Mouse (Mus musculus): ENCODE measurements at regions not wholly inside any gene's neighbourhood (a gene's known extent, or its start where the extent isn't known, plus 50 kb on each side); places are given as distances from the start of the nearest gene placed in this dataset.

DNA sequence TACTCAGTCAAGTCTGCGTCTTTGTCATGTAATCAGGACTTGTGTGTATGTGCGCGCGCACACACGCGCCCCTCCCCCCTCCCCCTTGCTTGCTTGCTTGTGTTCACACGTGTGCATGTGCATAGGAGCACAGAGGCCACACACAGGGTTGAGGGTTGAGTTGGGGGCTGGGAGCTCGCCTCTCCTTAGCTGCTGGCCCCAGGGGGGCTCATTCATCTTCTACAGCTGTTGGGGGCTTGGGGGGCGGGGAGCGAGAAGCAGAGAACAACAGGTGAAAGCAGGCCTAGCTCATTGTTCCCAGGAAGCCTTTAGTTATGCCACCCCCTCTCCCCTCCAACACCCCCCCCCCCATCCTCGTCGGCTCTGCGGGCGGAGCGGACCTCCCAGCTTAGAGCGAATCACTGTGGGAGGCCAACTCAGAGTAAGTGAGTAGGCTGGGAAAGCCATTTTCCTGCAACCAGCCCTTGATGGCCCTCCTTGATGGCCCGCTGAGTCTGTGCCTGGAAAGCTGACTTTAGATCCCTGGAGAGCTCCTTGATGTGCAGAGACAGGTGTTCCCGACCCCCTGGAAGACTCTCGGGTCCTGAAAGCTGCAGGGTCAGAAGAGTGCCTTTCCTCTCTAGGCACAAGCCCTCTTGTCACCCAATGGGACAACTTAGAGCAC, 78.8 kb downstream of the Asb13 start:
- peaks cover 7% of the 10 kb centered on the region; the same call in 1 of the 2 replicates for H3K4me1 ChIP-seq (ENCODE audit: control insufficient read depth, insufficient read depth, low read length)
- H3K4me3 ChIP-seq (ENCODE audit: low read length): no peak overlapping the region
- peak; percentile 63 for ATAC-seq (ENCODE audit: low FRiP score, low TSS enrichment)
- peak overlapping the region; percentile 17; the same call in 1 of the 2 replicates for H3K4me2 ChIP-seq (replicated peaks; ENCODE audit: low read depth, low read length)
- H3K27ac ChIP-seq (ENCODE audit: low read depth, low read length): no peak overlapping the region
- WGBS: 15% methylated on average over 14 of the region's 19 CpGs
- no peaks in the 10 kb centered on the region for H3K36me3 ChIP-seq (ENCODE audit: control insufficient read depth, insufficient read depth, low read length)
- no peaks in the 10 kb centered on the region for H3K27me3 ChIP-seq (ENCODE audit: control insufficient read depth, insufficient read depth, low read length)
- H3K9me3 ChIP-seq (ENCODE audit: control insufficient read depth, low read length): no peaks in the 10 kb centered on the region
- no peak overlapping the region for H3K9ac ChIP-seq (ENCODE audit: low read depth, low read length)

DNA sequence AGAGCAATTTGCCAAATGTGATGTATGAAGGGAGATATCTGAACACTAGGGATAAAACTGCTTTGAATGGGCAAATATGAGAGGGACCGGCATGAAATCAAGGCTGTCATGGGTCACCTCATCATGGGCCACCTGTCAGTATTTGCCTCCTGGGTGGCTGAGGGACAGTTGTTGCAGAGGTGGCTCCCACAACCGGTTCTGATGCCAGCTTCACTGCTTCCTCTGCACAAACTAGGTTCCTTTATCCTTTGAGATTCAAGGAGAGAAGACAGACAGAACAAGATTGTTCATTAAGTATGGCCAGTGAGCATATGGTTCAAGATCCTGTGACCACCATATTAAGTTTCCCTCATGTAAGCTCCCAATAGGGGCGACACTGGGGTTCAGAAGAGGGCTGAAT, 78.3 kb downstream of the Asb13 start:
- H3K27me3 ChIP-seq (ENCODE audit: control insufficient read depth, insufficient read depth, low read length): no peaks in the 10 kb centered on the region
- ATAC-seq (ENCODE audit: low FRiP score, low TSS enrichment): 0 out of 2 replicates have a peak, but pooled peaks have one; percentile 11
- 25% methylated on average over 3 of the region's 3 CpGs for WGBS
- H3K4me2 ChIP-seq (replicated peaks; ENCODE audit: low read depth, low read length): no peak overlapping the region; the same call in 1 of the 2 replicates
- no peak overlapping the region for H3K4me3 ChIP-seq (ENCODE audit: low read length)
- H3K27ac ChIP-seq (ENCODE audit: low read depth, low read length): no peak overlapping the region
- no peaks in the 10 kb centered on the region for H3K9me3 ChIP-seq (ENCODE audit: control insufficient read depth, low read length)
- H3K36me3 ChIP-seq (ENCODE audit: control insufficient read depth, insufficient read depth, low read length): no peaks in the 10 kb centered on the region
- H3K4me1 ChIP-seq (ENCODE audit: control insufficient read depth, insufficient read depth, low read length): peaks cover 7% of the 10 kb centered on the region; the same call in 1 of the 2 replicates
- no peak overlapping the region for H3K9ac ChIP-seq (ENCODE audit: low read depth, low read length)

DNA sequence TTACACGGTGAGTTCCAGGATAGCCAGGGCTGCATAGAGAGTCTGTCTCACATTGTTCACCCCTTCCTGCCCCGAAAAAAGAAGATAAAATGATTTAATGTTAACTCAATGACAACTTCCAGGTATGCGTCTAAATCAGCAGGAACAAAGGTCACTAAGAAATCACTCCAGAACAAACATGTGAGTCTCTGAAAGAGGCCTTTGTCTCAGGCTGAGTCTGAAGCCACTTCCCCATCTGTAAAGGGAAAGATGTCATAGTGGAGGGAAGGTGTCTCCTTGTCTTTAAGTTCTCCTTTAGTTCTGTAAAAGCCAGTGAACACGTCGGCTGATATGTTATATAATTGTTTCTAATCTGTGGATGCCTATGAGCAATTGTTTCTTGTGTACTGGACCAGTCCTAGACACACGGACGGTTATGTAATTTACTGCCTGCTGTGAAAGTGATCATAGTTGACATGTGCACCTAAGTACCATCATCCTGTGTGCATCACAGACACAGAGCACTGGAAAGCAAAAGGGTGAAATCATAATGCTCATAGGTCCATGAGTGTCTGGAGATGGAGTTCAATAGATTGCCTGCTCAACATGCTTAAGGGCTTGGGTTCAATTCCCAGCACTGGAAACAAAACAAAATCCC, 76.3 kb downstream of the Asb13 start:
- Histone ChIP-seq H3K27me3 (ENCODE audit: control insufficient read depth, insufficient read depth, low read length) (no peaks in the 10 kb centered on the region), H3K36me3 (ENCODE audit: control insufficient read depth, insufficient read depth, low read length) (no peaks in the 10 kb centered on the region), H3K27ac (ENCODE audit: low read depth, low read length) (no peak overlapping the region), H3K4me2 (replicated peaks; ENCODE audit: low read depth, low read length) (no peak overlapping the region), H3K9ac (ENCODE audit: low read depth, low read length) (no peak overlapping the region), H3K9me3 (ENCODE audit: control insufficient read depth, low read length) (no peaks in the 10 kb centered on the region), H3K4me1 (ENCODE audit: control insufficient read depth, insufficient read depth, low read length) (peaks cover 7% of the 10 kb centered on the region; the same call in 1 of the 2 replicates), H3K4me3 (ENCODE audit: low read length) (no peak overlapping the region)
- no peak for ATAC-seq (ENCODE audit: low FRiP score, low TSS enrichment)
- 73% methylated on average over 7 of the region's 7 CpGs for WGBS

DNA sequence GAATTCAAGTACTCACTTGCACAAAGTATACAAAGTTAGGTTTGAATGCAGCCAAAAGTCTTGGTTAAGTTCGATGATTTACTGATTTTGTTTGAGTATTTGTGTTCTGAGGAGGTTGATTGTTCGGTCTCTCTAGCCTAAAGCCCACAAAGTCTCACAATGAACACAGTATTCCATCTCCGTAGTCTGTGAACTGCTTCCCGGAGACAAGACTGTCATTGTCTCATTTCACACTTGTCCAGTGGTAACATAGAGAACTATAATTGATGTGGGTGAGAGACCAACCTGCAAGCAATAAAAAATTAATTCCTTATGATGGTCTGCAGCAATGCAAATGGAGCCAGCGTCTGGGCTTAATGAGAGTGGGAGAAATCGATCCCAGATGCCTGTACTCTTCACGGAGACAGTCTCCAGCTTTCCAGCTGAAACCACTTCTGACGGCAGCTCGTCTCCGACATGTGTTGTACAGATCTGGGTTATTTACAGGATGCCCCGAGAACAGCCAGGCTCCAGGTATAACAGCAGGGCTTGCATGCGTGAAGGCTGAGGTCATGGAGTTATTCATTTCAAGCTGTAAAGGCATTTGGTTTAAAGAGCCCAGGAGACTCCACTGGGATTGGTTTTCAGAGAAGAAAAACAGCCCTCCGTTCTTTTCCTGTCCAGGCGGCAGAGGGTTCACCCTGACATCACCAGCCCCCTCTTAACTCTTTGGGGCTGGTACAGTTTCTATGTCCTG, 75.2 kb downstream of the Asb13 start:
- Histone ChIP-seq H3K9me3 (ENCODE audit: control insufficient read depth, low read length) (no peaks in the 10 kb centered on the region), H3K4me3 (ENCODE audit: low read length) (no peak overlapping the region), H3K4me1 (ENCODE audit: control insufficient read depth, insufficient read depth, low read length) (peaks cover 7% of the 10 kb centered on the region; the same call in 1 of the 2 replicates), H3K9ac (ENCODE audit: low read depth, low read length) (no peak overlapping the region), H3K4me2 (replicated peaks; ENCODE audit: low read depth, low read length) (no peak overlapping the region; the same call in 1 of the 2 replicates), H3K27ac (ENCODE audit: low read depth, low read length) (no peak overlapping the region; the same call in 1 of the 2 replicates), H3K36me3 (ENCODE audit: control insufficient read depth, insufficient read depth, low read length) (no peaks in the 10 kb centered on the region), H3K27me3 (ENCODE audit: control insufficient read depth, insufficient read depth, low read length) (no peaks in the 10 kb centered on the region)
- 29% methylated on average over 14 of the region's 14 CpGs for WGBS
- ATAC-seq (ENCODE audit: low FRiP score, low TSS enrichment): peak; percentile 74
